Mouse (Mus musculus) liver, embryonic 14.5 days (tissue): ENCODE results near the gene Igf2. TPM values are rescaled to one million over a fixed set of nuclear protein-coding genes. Genes with fewer than 3 reads are reported as not detected.

ENCODE experiments used
- ATAC-seq: fragments of 200-750 bp; cut with Nextera tagmentation; 2 replicates; pipeline ENCODE4 v1.8.0; 2017; ENCODE audit warnings: moderate number of reproducible peaks, mild to moderate bottlenecking, moderate library complexity; ENCODE audit not compliant: insufficient read depth
- DNase-seq, 3 experiments: peaks; one replicate each; pipeline ENCODE4 v3.0.0-alpha.2; 2012 to 2013; ENCODE audit warnings: low read depth in 3 of 3, low spot score in 3 of 3
- H3K27ac ChIP-seq: fragments of 300-500 bp; sonication (generic); 2 replicates; pipeline ENCODE4 v1.5.1; 2014; ENCODE audit warnings: moderate library complexity, mild to moderate bottlenecking, control low read depth, inconsistent platforms
- H3K27me3 ChIP-seq: fragments of 300-500 bp; sonication (generic); 2 replicates; pipeline ENCODE4 v1.6.1; 2014; ENCODE audit warnings: mild to moderate bottlenecking, low read length, moderate library complexity; ENCODE audit not compliant: control insufficient read depth, insufficient read depth
- H3K36me3 ChIP-seq: fragments of 300-500 bp; sonication (generic); replicated peaks from 2 replicates; pipeline ENCODE4 v1.6.1; 2014; ENCODE audit warnings: low read depth; ENCODE audit not compliant: control insufficient read depth, insufficient read depth
- H3K4me1 ChIP-seq, 2 experiments: fragments of 200-500 bp in 1 of 2; fragments of 300-500 bp in 1 of 2; sonication (generic) in 1 of 2; replicated peaks; 2 replicates each; pipeline ENCODE4 v1.6.1; 2012 to 2014; ENCODE audit warnings: antibody characterized with exemption in 1 of 2, inconsistent platforms in 1 of 2, low read length in 1 of 2; ENCODE audit not compliant: control insufficient read depth in 2 of 2, insufficient read depth in 2 of 2
- H3K4me2 ChIP-seq: fragments of 300-500 bp; sonication (generic); 2 replicates; pipeline ENCODE4 v1.6.1; 2014; ENCODE audit warnings: low read depth, mild to moderate bottlenecking, control low read depth, moderate library complexity
- H3K4me3 ChIP-seq, 2 experiments: fragments of 200-500 bp in 1 of 2; fragments of 300-500 bp in 1 of 2; sonication (generic) in 1 of 2; 2 replicates each; pipeline ENCODE4 v1.5.1; 2012 to 2014; ENCODE audit warnings: low read depth in 2 of 2, low read length in 2 of 2, mild to moderate bottlenecking in 2 of 2, control low read depth in 1 of 2, inconsistent platforms in 1 of 2, moderate library complexity in 1 of 2; ENCODE audit not compliant: insufficient read depth in 1 of 2
- H3K9ac ChIP-seq: fragments of 300-500 bp; sonication (generic); replicated peaks from 2 replicates; pipeline ENCODE4 v1.6.1; 2014; ENCODE audit warnings: mild to moderate bottlenecking, control low read depth, moderate library complexity
- H3K9me3 ChIP-seq: fragments of 300-500 bp; sonication (generic); 2 replicates; pipeline ENCODE4 v1.6.1; 2016; ENCODE audit warnings: low read length, mixed read lengths; ENCODE audit not compliant: control insufficient read depth
- CTCF ChIP-seq: IDR thresholded peaks from 2 replicates; pipeline ENCODE4 v1.5.1; 2016; ENCODE audit warnings: antibody characterized with exemption, low read depth, control low read depth
- EP300 ChIP-seq: IDR thresholded peaks from 2 replicates; pipeline ENCODE4 v1.6.1; 2016; ENCODE audit warnings: antibody characterized with exemption, low read depth
- WGBS: fragments of 180-500 bp; shearing (Covaris S2); extraction: QIAGEN DNeasy Blood & Tissue Kit; methylation state at CpG from one replicate; pipeline ENCODE4 v1.1.7; 2014; ENCODE audit not compliant: insufficient replicate concordance; 5-methylcytosine and 5-hydroxymethylcytosine counted together
- polyA plus RNA-seq, 2 experiments: library from polyadenylated mRNA; depleted of rRNA in 1 of 2; stranded (reverse) in 1 of 2; unstranded in 1 of 2; fragments of >200 nt; fragmentation: Nextera tagmentation in 1 of 2; extraction: Ambion mirVana in 1 of 2; gene quantifications; 2 replicates each; pipeline versions ENCODE4 v1.2.1 to v1.2.3; 2012 to 2014

The Igf2 gene
- polyA plus RNA-seq, 2 experiments: 416 to 904 TPM

DNA sequence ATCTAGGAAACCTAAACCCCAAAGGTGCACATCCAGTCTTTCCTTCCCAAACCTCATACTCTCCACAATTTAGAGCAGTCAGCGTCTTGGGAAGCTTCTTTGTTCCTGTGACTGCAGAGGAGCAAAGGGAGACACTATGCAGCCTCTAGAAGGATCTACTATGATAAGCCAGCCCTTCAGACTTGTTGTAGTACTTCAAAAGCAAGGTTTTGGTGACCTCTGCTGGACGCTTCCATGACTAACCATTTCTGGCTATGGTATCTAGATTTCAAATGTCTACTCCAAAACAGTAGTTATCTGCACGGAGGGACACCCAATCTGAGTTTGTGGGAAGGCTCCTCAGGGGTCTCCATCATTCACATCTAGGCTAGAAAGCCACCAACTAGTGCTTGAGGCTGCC lies 9.0 kb upstream of the Igf2 start:
- H3K27ac ChIP-seq: no peak overlapping the region
- H3K36me3 ChIP-seq: no peaks in the 10 kb centered on the region
- H3K9me3 ChIP-seq: no peaks in the 10 kb centered on the region; the same call in 1 of the 2 replicates
- H3K4me3 ChIP-seq: no peak overlapping the region
- TF ChIP-seq CTCF (peak; percentile 51), EP300 (no peak)
- H3K9ac ChIP-seq: no peak overlapping the region
- H3K4me2 ChIP-seq: no peak overlapping the region
- WGBS: under 1% methylated on average over 3 of the region's 3 CpGs
- ATAC-seq (no peak), DNase-seq (peak; percentile 31 to 40 (median 36))
- H3K4me1 ChIP-seq: no peaks in the 10 kb centered on the region
- no peaks in the 10 kb centered on the region for H3K27me3 ChIP-seq

- Histone ChIP-seq H3K9ac (no peak overlapping the region), H3K27ac (no peak overlapping the region), H3K36me3 (no peaks in the 10 kb centered on the region), H3K4me3 (no peak overlapping the region), H3K9me3 (peaks cover 3% of the 10 kb centered on the region), H3K27me3 (no peaks in the 10 kb centered on the region), H3K4me1 (no peaks in the 10 kb centered on the region), H3K4me2 (no peak overlapping the region)
- 52% methylated on average over 6 of the region's 6 CpGs for WGBS
- DNase-seq: no peak
- TF ChIP-seq EP300: no peak
- no peak for TF ChIP-seq CTCF
- ATAC-seq: no peak
Observed at GRCm38 (mm10) chr7:142675141-142675540, 8.5 kb upstream of the Igf2 start.

GRCm38 (mm10) chr7:142672120-142672519 lies 5.5 kb upstream of the Igf2 start:
- H3K9ac ChIP-seq: no peak overlapping the region
- TF ChIP-seq EP300: no peak
- TF ChIP-seq CTCF: peak; percentile 57
- H3K27ac ChIP-seq: no peak overlapping the region
- no peaks in the 10 kb centered on the region for H3K4me1 ChIP-seq
- no peak overlapping the region for H3K4me3 ChIP-seq
- no peak for DNase-seq
- no peak for ATAC-seq
- no peaks in the 10 kb centered on the region for H3K27me3 ChIP-seq
- no peak overlapping the region for H3K4me2 ChIP-seq
- H3K9me3 ChIP-seq: peaks cover 8% of the 10 kb centered on the region
- H3K36me3 ChIP-seq: no peaks in the 10 kb centered on the region
- WGBS: 15% methylated on average over 4 of the region's 4 CpGs

- H3K9me3 ChIP-seq: peaks cover 8% of the 10 kb centered on the region
- no peak for ATAC-seq
- H3K27me3 ChIP-seq: no peaks in the 10 kb centered on the region
- no peak overlapping the region for H3K27ac ChIP-seq
- no peaks in the 10 kb centered on the region for H3K36me3 ChIP-seq
- H3K4me1 ChIP-seq: no peaks in the 10 kb centered on the region
- no peak overlapping the region for H3K9ac ChIP-seq
- no peak for TF ChIP-seq CTCF
- no peak for TF ChIP-seq EP300
- no peak overlapping the region for H3K4me3 ChIP-seq
- WGBS: 59% methylated on average over 1 of the region's 1 CpGs
- no peak overlapping the region for H3K4me2 ChIP-seq
- no peak for DNase-seq
Observed at GRCm38 (mm10) chr7:142671067-142671466, 4.5 kb upstream of the Igf2 start.

- no peak for ATAC-seq
- no peak within 1 kb of the TSS for H3K9ac ChIP-seq
- TF ChIP-seq CTCF: no peak
- no peak for TF ChIP-seq EP300
- WGBS: 73% methylated on average over 23 of the region's 23 CpGs
- H3K9me3 ChIP-seq: peaks cover 8% of the 10 kb centered on the region
- no peak within 1 kb of the TSS for H3K4me2 ChIP-seq
- no peaks in the 10 kb centered on the region for H3K4me1 ChIP-seq
- H3K4me3 ChIP-seq: no peak within 1 kb of the TSS
- no peak within 1 kb of the TSS for H3K27ac ChIP-seq
- H3K36me3 ChIP-seq: no peaks in the 10 kb centered on the region
- no peak for DNase-seq
- H3K27me3 ChIP-seq: peaks cover 6% of the 10 kb centered on the region
Observed at GRCm38 (mm10) chr7:142669751-142670625, 3.4 kb upstream of the Igf2 start, which contains the start of gene Gm49394. TSS of gene Gm49394 (minus strand) at chr7:142669942.
